Mouse (Mus musculus) lung, embryonic 14.5 days (tissue): ENCODE measurements around the gene Cdk2. TPM values are rescaled to one million over a fixed set of nuclear protein-coding genes. Genes with fewer than 3 reads are reported as not detected.
A peak's percentile ranks its signal among the peaks of the same experiment; 100 is the strongest.

ENCODE experiments used
- ATAC-seq: fragments of 200-750 bp; cut with Nextera tagmentation; 2 replicates; pipeline ENCODE4 v1.8.0; 2017; ENCODE audit warnings: mild to moderate bottlenecking, moderate TSS enrichment, moderate library complexity; ENCODE audit not compliant: insufficient read depth
- DNase-seq: peaks from one replicate; pipeline ENCODE4 v3.0.0-alpha.2; 2015
- H3K27ac ChIP-seq: fragments of 300-500 bp; sonication (generic); 2 replicates; pipeline ENCODE4 v1.5.1; 2014; ENCODE audit warnings: low read depth, mild to moderate bottlenecking, moderate library complexity
- H3K27me3 ChIP-seq: fragments of 300-500 bp; sonication (generic); 2 replicates; pipeline ENCODE4 v1.6.1; 2014; ENCODE audit warnings: low read length, control low read depth; ENCODE audit not compliant: insufficient read depth
- H3K36me3 ChIP-seq: fragments of 300-500 bp; sonication (generic); 2 replicates; pipeline ENCODE4 v1.6.1; 2014; ENCODE audit warnings: control low read depth; ENCODE audit not compliant: insufficient read depth
- H3K4me1 ChIP-seq: fragments of 300-500 bp; sonication (generic); 2 replicates; pipeline ENCODE4 v1.6.1; 2014; ENCODE audit warnings: antibody characterized with exemption, control low read depth; ENCODE audit not compliant: insufficient read depth
- H3K4me2 ChIP-seq: fragments of 300-500 bp; sonication (generic); 2 replicates; pipeline ENCODE4 v1.6.1; 2014; ENCODE audit warnings: mild to moderate bottlenecking
- H3K4me3 ChIP-seq: fragments of 300-500 bp; sonication (generic); 2 replicates; pipeline ENCODE4 v1.5.1; 2014; ENCODE audit warnings: low read depth, low read length
- H3K9ac ChIP-seq: fragments of 300-500 bp; sonication (generic); 2 replicates; pipeline ENCODE4 v1.6.1; 2014
- H3K9me3 ChIP-seq: fragments of 300-500 bp; sonication (generic); 2 replicates; pipeline ENCODE4 v1.6.1; 2016; ENCODE audit warnings: low read depth, low read length, control low read depth
- CTCF ChIP-seq: IDR thresholded peaks from 2 replicates; pipeline ENCODE4 v1.5.1; 2016; ENCODE audit warnings: antibody characterized with exemption, low read depth
- WGBS: fragments of 180-500 bp; shearing (Covaris S2); extraction: QIAGEN DNeasy Blood & Tissue Kit; methylation state at CpG from one replicate; pipeline ENCODE4 v1.1.7; 2014; 5-methylcytosine and 5-hydroxymethylcytosine counted together
- polyA plus RNA-seq: library from polyadenylated mRNA; unstranded; fragments of >200 nt; fragmentation: Nextera tagmentation; extraction: Ambion mirVana; gene quantifications from 2 replicates; pipeline ENCODE4 v1.2.1, GENCODE M21; 2014

Cdk2 gene
- polyA plus RNA-seq, 1 experiment from 2014 or later = 105 TPM

GRCm38 (mm10) chr10:128703895-128704294, 936 bp downstream of the Cdk2 start, which contains the start of gene Pmel:
Gene Pmel (plus strand): TSS chr10:128704195.
- H3K4me2 ChIP-seq = peak within 1 kb of the TSS; percentile 62
- H3K27me3 ChIP-seq = no peaks in the 10 kb centered on the region
- peaks cover 3% of the 10 kb centered on the region; the same call in 1 of the 2 replicates for H3K4me1 ChIP-seq
- 5% methylated on average over 4 of the region's 4 CpGs for WGBS
- no peak for TF ChIP-seq CTCF
- DNase-seq (no peak), ATAC-seq (no peak)
- no peaks in the 10 kb centered on the region for H3K9me3 ChIP-seq
- H3K27ac ChIP-seq = peak within 1 kb of the TSS; percentile 99
- peak within 1 kb of the TSS; percentile 83 for H3K4me3 ChIP-seq
- peaks cover 45% of the 10 kb centered on the region for H3K36me3 ChIP-seq
- H3K9ac ChIP-seq = peak within 1 kb of the TSS; percentile 88

GRCm38 (mm10) chr10:128702328-128703007, 2.4 kb downstream of the Cdk2 start:
- DNase-seq (no peak), ATAC-seq (no peak)
- Histone ChIP-seq H3K9me3 (no peaks in the 10 kb centered on the region), H3K27ac (no peak overlapping the region), H3K4me2 (no peak overlapping the region), H3K27me3 (no peaks in the 10 kb centered on the region), H3K36me3 (peaks cover 57% of the 10 kb centered on the region), H3K9ac (no peak overlapping the region), H3K4me1 (peaks cover 3% of the 10 kb centered on the region; the same call in 1 of the 2 replicates), H3K4me3 (no peak overlapping the region)
- TF ChIP-seq CTCF = no peak
- 73% methylated on average over 6 of the region's 6 CpGs for WGBS

- peaks cover 60% of the 10 kb centered on the region for H3K36me3 ChIP-seq
- no peaks in the 10 kb centered on the region for H3K27me3 ChIP-seq
These were observed 4.1 kb downstream of the Cdk2 start for GRCm38 (mm10) chr10:128700712-128701111.

GRCm38 (mm10) chr10:128699611-128700010, 5.2 kb downstream of the Cdk2 start:
- no peaks in the 10 kb centered on the region for H3K9me3 ChIP-seq
- WGBS = 72% methylated on average over 11 of the region's 11 CpGs

More at GRCm38 (mm10) chr10:128700712-128701111, 4.1 kb downstream of the Cdk2 start:
- 90% methylated on average over 5 of the region's 5 CpGs for WGBS
- no peak for DNase-seq
- no peak overlapping the region for H3K9ac ChIP-seq
- H3K4me3 ChIP-seq = no peak overlapping the region
- H3K4me2 ChIP-seq = no peak overlapping the region
- peaks cover 3% of the 10 kb centered on the region; the same call in 1 of the 2 replicates for H3K4me1 ChIP-seq
- ATAC-seq = no peak
- no peaks in the 10 kb centered on the region for H3K9me3 ChIP-seq
- no peak for TF ChIP-seq CTCF
- no peak overlapping the region for H3K27ac ChIP-seq

DNA sequence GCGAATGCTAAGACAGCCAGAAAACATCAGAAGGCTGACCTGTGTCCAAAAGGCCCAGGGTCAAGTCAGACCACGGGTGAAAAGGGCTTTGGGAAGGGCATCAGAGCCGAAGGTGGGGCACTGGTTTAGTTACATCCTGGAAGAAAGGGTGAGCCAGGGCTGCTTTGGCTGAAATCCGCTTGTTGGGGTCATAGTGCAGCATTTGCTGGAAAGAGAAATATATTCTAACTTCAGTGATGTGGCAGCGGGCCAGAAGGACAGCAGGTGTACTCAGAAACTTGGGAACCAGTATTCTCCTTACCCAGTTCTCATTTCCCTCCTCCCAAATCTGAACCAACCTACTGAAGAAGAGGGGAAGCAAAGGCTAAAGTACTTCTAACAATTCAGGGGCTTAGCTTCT, 5.8 kb downstream of the Cdk2 start:
- DNase-seq (no peak), ATAC-seq (no peak)
- H3K9me3 ChIP-seq = no peaks in the 10 kb centered on the region
- H3K4me1 ChIP-seq = no peaks in the 10 kb centered on the region
- H3K27me3 ChIP-seq = no peaks in the 10 kb centered on the region
- H3K36me3 ChIP-seq = peaks cover 60% of the 10 kb centered on the region
- H3K9ac ChIP-seq = no peak overlapping the region
- H3K4me2 ChIP-seq = no peak overlapping the region
- 78% methylated on average over 5 of the region's 5 CpGs for WGBS
- no peak for TF ChIP-seq CTCF
- no peak overlapping the region for H3K27ac ChIP-seq
- H3K4me3 ChIP-seq = no peak overlapping the region

More at GRCm38 (mm10) chr10:128699611-128700010, 5.2 kb downstream of the Cdk2 start:
- Histone ChIP-seq H3K4me2 (no peak overlapping the region), H3K27me3 (no peaks in the 10 kb centered on the region), H3K27ac (no peak overlapping the region), H3K36me3 (peaks cover 60% of the 10 kb centered on the region), H3K9ac (no peak overlapping the region), H3K4me1 (no peaks in the 10 kb centered on the region), H3K4me3 (no peak overlapping the region)
- TF ChIP-seq CTCF = no peak
- ATAC-seq = no peak
- DNase-seq = no peak

GRCm38 (mm10) chr10:128697072-128697725, 7.6 kb downstream of the Cdk2 start:
- Histone ChIP-seq H3K4me1 (no peaks in the 10 kb centered on the region), H3K27me3 (no peaks in the 10 kb centered on the region), H3K27ac (no peak overlapping the region), H3K36me3 (peaks cover 51% of the 10 kb centered on the region), H3K4me3 (0 out of 2 replicates have a peak overlapping the region, but pooled peaks have one; percentile 83), H3K9ac (no peak overlapping the region), H3K9me3 (no peaks in the 10 kb centered on the region), H3K4me2 (peak overlapping the region; percentile 68; the same call in 1 of the 2 replicates)
- DNase-seq = no peak
- TF ChIP-seq CTCF = peak; percentile 21; the same call in 1 of the 2 replicates
- ATAC-seq = no peak
- WGBS = 85% methylated on average over 6 of the region's 6 CpGs
